Mouse (Mus musculus): ENCODE results near the gene Gm11444. TPM values are rescaled to one million over a fixed set of nuclear protein-coding genes. Genes with fewer than 3 reads are reported as not detected.

Gene Gm11444
- total and polyA plus RNA-seq, 3 experiments = not detected

GRCm38 (mm10) chr11:85812201-85812966, 37.7 kb downstream of the Gm11444 start:
- H3K4me3 ChIP-seq (replicated peaks in 1 of 3; ENCODE audit: low read depth in 2 of 3, low read length in 2 of 3, poor library complexity in 1 of 3) = peak overlapping the region in 1 of 3 experiments; percentile 2
- H3K9ac ChIP-seq (ENCODE audit: insufficient read depth, low read depth) = no peak overlapping the region
- peak; percentile 58 for DNase-seq (ENCODE audit: extremely low read depth)
- peak overlapping the region; percentile 5; the same call in 1 of the 2 replicates for H3K4me2 ChIP-seq (ENCODE audit: insufficient read depth, low read depth, poor library complexity, severe bottlenecking)
- H3K9me3 ChIP-seq (replicated peaks; ENCODE audit: low read length) = no peaks in the 10 kb centered on the region
- dilution Hi-C loops (cut with MboI; ENCODE audit: extremely low pct_ligation_motif_present, extremely low pct_unique_long_range_greater_than_20kb, low sequenced_read_pairs) (no loop called here), in situ Hi-C loops (cut with MboI; ENCODE audit: low pct_ligation_motif_present, low pct_unique_long_range_greater_than_20kb, low sequenced_read_pairs) (no loop called here)
- no peaks in the 10 kb centered on the region for H3K36me3 ChIP-seq (replicated peaks in 1 of 2; ENCODE audit: control insufficient read depth in 1 of 2, insufficient read depth in 1 of 2, low read length in 1 of 2)
- peaks cover 34 to 50% of the 10 kb centered on the region in 2 experiments for H3K4me1 ChIP-seq (ENCODE audit: control insufficient read depth in 1 of 2, insufficient read depth in 2 of 2)
- no peaks in the 10 kb centered on the region for H3K79me2 ChIP-seq (replicated peaks; ENCODE audit: control insufficient read depth, extremely low read depth, insufficient read depth, poor library complexity, severe bottlenecking)
- no peak for TF ChIP-seq CTCF (conservative IDR thresholded peaks at IDR 0.05 in 1 of 2, IDR thresholded peaks at IDR 0.05 in 1 of 2; ENCODE audit: low read depth in 2 of 2, low read length in 2 of 2)
- no peak for TF ChIP-seq JUND (conservative IDR thresholded peaks at IDR 0.05; ENCODE audit: low read depth, low read length)
- no peak for TF ChIP-seq JUN (IDR thresholded peaks at IDR 0.05; ENCODE audit: insufficient read depth, low read depth, low read length)
- TF ChIP-seq ZKSCAN1 (IDR thresholded peaks at IDR 0.05; ENCODE audit: borderline replicate concordance, low read depth, low read length) = no peak
- no peak for TF ChIP-seq ZMIZ1 (IDR thresholded peaks at IDR 0.05; ENCODE audit: low read depth, low read length)
- no peak for TF ChIP-seq PAX5 (IDR thresholded peaks at IDR 0.05; ENCODE audit: low read length)
- no peak for TF ChIP-seq NELFE (IDR thresholded peaks at IDR 0.05; ENCODE audit: low read depth, low read length)
- TF ChIP-seq USF2 (conservative IDR thresholded peaks at IDR 0.05; ENCODE audit: low read depth, low read length) = no peak
- no peak for TF ChIP-seq ZC3H11A (IDR thresholded peaks at IDR 0.05; ENCODE audit: low read depth, low read length)
- peak; percentile 53; the same call in 1 of the 2 replicates for TF ChIP-seq ETS1 (conservative IDR thresholded peaks at IDR 0.05; ENCODE audit: low read depth, low read length)
- TF ChIP-seq ZNF384 (IDR thresholded peaks at IDR 0.05; ENCODE audit: low read depth, low read length) = peak; percentile 82
- no peak for TF ChIP-seq MAFK (IDR thresholded peaks at IDR 0.05; ENCODE audit: insufficient replicate concordance, low read length)
- TF ChIP-seq SMC3 (IDR thresholded peaks at IDR 0.05; ENCODE audit: low read depth, low read length) = no peak
- TF ChIP-seq USF1 (IDR thresholded peaks at IDR 0.05; ENCODE audit: low read depth, low read length) = no peak
- TF ChIP-seq MEF2A (IDR thresholded peaks at IDR 0.05; ENCODE audit: borderline replicate concordance, low read depth, low read length) = no peak
- peak; percentile 80 for TF ChIP-seq BHLHE40 (IDR thresholded peaks at IDR 0.05; ENCODE audit: low read depth, low read length)
- no peak for TF ChIP-seq KAT2A (IDR thresholded peaks at IDR 0.05; ENCODE audit: insufficient replicate concordance, low read length)
- TF ChIP-seq RCOR1 (conservative IDR thresholded peaks at IDR 0.05; ENCODE audit: low read depth, low read length) = no peak
- no peak for TF ChIP-seq E2F4 (IDR thresholded peaks at IDR 0.05; ENCODE audit: insufficient replicate concordance, low read depth, low read length)
- no peak for TF ChIP-seq HCFC1 (IDR thresholded peaks at IDR 0.05; ENCODE audit: low read depth, low read length)
- TF ChIP-seq IRF4 (IDR thresholded peaks at IDR 0.05; ENCODE audit: low read depth, low read length) = no peak
- TF ChIP-seq POLR2AphosphoS2 (IDR thresholded peaks at IDR 0.05; ENCODE audit: low read depth, low read length) = no peak
- TF ChIP-seq POLR2A (IDR thresholded peaks at IDR 0.05; ENCODE audit: low read depth, low read length) = no peak
- TF ChIP-seq NRF1 (IDR thresholded peaks at IDR 0.05; ENCODE audit: low read depth, low read length) = peak; percentile 60
- no peak for TF ChIP-seq CHD2 (IDR thresholded peaks at IDR 0.05; ENCODE audit: low read length)
- TF ChIP-seq MXI1 (IDR thresholded peaks at IDR 0.05; ENCODE audit: low read depth, low read length) = no peak
- no peak for TF ChIP-seq TCF12 (IDR thresholded peaks at IDR 0.05; ENCODE audit: low read depth, low read length)
- TF ChIP-seq MYC (IDR thresholded peaks at IDR 0.05; ENCODE audit: low read depth, low read length) = no peak
- 0 out of 2 replicates have a peak, but pooled peaks have one; percentile 48 for TF ChIP-seq MAZ (IDR thresholded peaks at IDR 0.05; ENCODE audit: low read depth, low read length)
- TF ChIP-seq RAD21 (IDR thresholded peaks at IDR 0.05; ENCODE audit: low read depth, low read length) = no peak
- no peak for TF ChIP-seq TBP (conservative IDR thresholded peaks at IDR 0.05; ENCODE audit: low read depth, low read length)
- no peak for TF ChIP-seq GABPA (IDR thresholded peaks at IDR 0.05; ENCODE audit: insufficient replicate concordance, low read depth, low read length)
- TF ChIP-seq SIN3A (IDR thresholded peaks at IDR 0.05; ENCODE audit: low read length) = 0 out of 2 replicates have a peak, but pooled peaks have one; percentile 27
- TF ChIP-seq CHD1 (IDR thresholded peaks at IDR 0.05; ENCODE audit: low read depth, low read length) = peak; percentile 85
- no peak for TF ChIP-seq UBTF (IDR thresholded peaks at IDR 0.05; ENCODE audit: low read depth, low read length)
- TF ChIP-seq EP300 (IDR thresholded peaks at IDR 0.05; ENCODE audit: low read length) = peak; percentile 42; the same call in 1 of the 2 replicates
- TF ChIP-seq MAX (IDR thresholded peaks at IDR 0.05; ENCODE audit: low read length) = no peak
- TF ChIP-seq ELF1 (IDR thresholded peaks at IDR 0.05; ENCODE audit: low read depth, low read length) = peak; percentile 81
- H3K27ac ChIP-seq (ENCODE audit: insufficient read depth, low read depth) = peak overlapping the region; percentile 7; the same call in 1 of the 2 replicates
- H3K27me3 ChIP-seq (replicated peaks) = no peaks in the 10 kb centered on the region

Data from CH12.LX (cell line).